Mouse (Mus musculus) hindbrain, embryonic 13.5 days (tissue): Measurements from ENCODE around the gene Il18. TPM values are rescaled to one million over a fixed set of nuclear protein-coding genes. Genes with fewer than 3 reads are reported as not detected.

Experiments
- ATAC-seq: fragments of 200-750 bp; cut with Nextera tagmentation; 2 replicates; pipeline ENCODE4 v1.8.0; 2017; ENCODE audit warnings: moderate TSS enrichment; ENCODE audit not compliant: low FRiP score
- H3K27ac ChIP-seq: fragments of 300-500 bp; sonication (generic); 2 replicates; pipeline ENCODE4 v1.5.1; 2015; ENCODE audit warnings: inconsistent platforms, mild to moderate bottlenecking, moderate library complexity
- H3K27me3 ChIP-seq: fragments of 300-500 bp; sonication (generic); 2 replicates; pipeline ENCODE4 v1.6.1; 2015; ENCODE audit warnings: mild to moderate bottlenecking, inconsistent platforms
- H3K36me3 ChIP-seq: fragments of 300-500 bp; sonication (generic); 2 replicates; pipeline ENCODE4 v1.6.1; 2015; ENCODE audit warnings: mild to moderate bottlenecking, inconsistent platforms
- H3K4me1 ChIP-seq: fragments of 300-500 bp; sonication (generic); replicated peaks from 2 replicates; pipeline ENCODE4 v1.6.1; 2015; ENCODE audit warnings: inconsistent platforms
- H3K4me2 ChIP-seq: fragments of 300-500 bp; sonication (generic); 2 replicates; pipeline ENCODE4 v1.6.1; 2015; ENCODE audit warnings: inconsistent platforms, mild to moderate bottlenecking, moderate library complexity
- H3K4me3 ChIP-seq: fragments of 300-500 bp; sonication (generic); 2 replicates; pipeline ENCODE4 v1.5.1; 2015; ENCODE audit warnings: mild to moderate bottlenecking, inconsistent platforms
- H3K9ac ChIP-seq: fragments of 300-500 bp; sonication (generic); 2 replicates; pipeline ENCODE4 v1.6.1; 2015; ENCODE audit warnings: mild to moderate bottlenecking, inconsistent platforms
- H3K9me3 ChIP-seq: fragments of 300-500 bp; sonication (generic); 2 replicates; pipeline ENCODE4 v1.6.1; 2016; ENCODE audit warnings: inconsistent platforms
- WGBS: fragments of 180-500 bp; shearing (Covaris S2); methylation state at CpG from one replicate; pipeline ENCODE4 v1.1.7; 2015; 5-methylcytosine and 5-hydroxymethylcytosine counted together
- polyA plus RNA-seq: library from polyadenylated mRNA; unstranded; fragments of >200 nt; fragmentation: Nextera tagmentation; extraction: Ambion mirVana; gene quantifications from 2 replicates; pipeline ENCODE4 v1.2.1, GENCODE M21; 2015

Il18 gene
- 17.3 and 17.9 TPM in 2 replicates for polyA plus RNA-seq

DNA sequence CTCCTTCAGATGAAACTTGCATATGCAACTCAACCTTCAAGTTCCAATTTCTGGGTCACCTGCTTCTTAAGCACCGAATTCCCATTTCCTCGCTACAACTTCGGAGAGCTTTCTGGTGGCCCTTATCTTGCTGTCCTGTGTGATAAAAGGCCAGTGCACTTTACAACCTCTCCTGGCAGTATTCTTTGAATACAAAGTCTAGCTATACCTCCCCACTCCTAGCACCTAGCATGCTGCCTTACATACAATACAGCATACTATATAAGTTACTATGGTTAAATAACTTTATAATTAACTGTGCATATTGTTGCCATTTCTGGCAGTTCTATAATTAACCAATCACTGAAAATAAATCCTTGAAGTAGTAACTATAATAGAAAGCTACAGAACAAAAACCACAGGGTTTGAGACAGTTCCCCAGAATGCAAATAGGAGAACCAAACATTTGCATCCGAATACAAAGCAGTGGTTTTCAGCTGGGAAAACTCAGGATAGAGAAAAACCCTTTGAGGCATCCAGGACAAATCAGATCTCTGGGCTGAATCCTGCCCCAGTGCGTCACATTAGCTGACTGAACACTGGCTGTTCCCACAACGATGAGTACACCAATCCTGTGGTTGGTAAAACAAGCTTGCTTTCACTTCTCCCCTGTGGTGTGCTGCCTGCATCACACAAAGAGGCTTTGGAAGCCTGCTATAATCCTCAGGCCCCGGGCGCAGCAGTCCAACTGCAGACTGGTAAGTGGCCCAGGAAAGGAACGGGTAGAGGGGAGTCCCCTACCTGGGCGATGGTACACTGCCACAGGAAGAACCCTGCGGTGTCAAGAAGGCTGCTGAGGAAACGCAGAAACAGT is at the start of gene Il18:
TSS of gene Il18 (plus strand) at position 587 of the 853 bp plus-strand sequence.
- 24% methylated on average over 12 of the region's 12 CpGs for WGBS
- peak; percentile 91 for ATAC-seq
- Histone ChIP-seq H3K27me3 (no peaks in the 10 kb centered on the region), H3K4me3 (peak within 1 kb of the TSS; percentile 24), H3K36me3 (no peaks in the 10 kb centered on the region), H3K4me2 (peak within 1 kb of the TSS; percentile 48), H3K27ac (peak within 1 kb of the TSS; percentile 83), H3K4me1 (peaks cover 15% of the 10 kb centered on the region; the same call in 1 of the 2 replicates), H3K9ac (peak within 1 kb of the TSS; percentile 56), H3K9me3 (no peaks in the 10 kb centered on the region)

DNA sequence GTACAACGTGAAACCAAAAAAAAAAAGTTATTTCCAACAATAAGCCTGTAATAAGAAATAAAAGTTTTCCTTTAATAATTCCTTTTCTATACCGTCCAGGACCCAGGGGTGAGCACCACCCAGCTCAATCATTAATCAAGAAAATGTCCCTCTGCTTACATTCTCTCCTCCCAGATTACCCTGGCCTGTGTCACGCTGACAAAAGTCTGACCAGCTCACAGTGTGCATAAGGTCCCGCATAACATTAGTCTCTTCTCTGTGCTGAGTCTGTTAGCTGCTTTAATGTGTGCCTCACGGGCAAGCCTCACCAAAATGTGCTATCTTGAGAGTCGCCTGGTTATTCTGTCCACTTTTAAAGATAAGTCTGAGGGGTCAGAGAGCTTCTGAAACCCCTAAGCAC is 49.2 kb upstream of the Il18 start:
- Histone ChIP-seq H3K9me3 (no peaks in the 10 kb centered on the region), H3K4me2 (no peak overlapping the region), H3K4me3 (no peak overlapping the region), H3K36me3 (no peaks in the 10 kb centered on the region), H3K4me1 (peaks cover 3% of the 10 kb centered on the region; the same call in 1 of the 2 replicates), H3K27ac (no peak overlapping the region), H3K9ac (no peak overlapping the region), H3K27me3 (no peaks in the 10 kb centered on the region)
- ATAC-seq: no peak
- WGBS: 47% methylated on average over 6 of the region's 6 CpGs

DNA sequence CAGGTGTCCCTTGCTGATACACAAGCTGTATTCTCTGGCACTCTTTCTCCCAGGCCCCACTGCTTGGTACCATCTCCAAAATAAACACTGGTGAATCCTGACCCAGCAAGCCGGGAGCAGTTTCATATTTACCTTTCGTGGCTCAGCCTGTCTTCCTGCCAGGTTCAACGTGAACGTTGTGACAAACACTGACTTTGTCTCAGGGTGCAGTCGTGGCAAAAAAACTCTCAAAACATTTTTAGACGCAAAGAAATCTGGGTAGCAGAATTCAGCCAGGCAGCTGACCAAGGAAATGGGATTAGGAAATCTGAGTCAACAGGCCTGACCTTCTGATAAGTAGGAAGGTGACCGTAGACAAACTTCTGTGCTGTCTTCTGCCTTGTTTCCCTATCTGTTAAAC is 47.1 kb upstream of the Il18 start:
- Histone ChIP-seq H3K4me1 (no peaks in the 10 kb centered on the region; the same call in 1 of the 2 replicates), H3K4me2 (no peak overlapping the region)

DNA sequence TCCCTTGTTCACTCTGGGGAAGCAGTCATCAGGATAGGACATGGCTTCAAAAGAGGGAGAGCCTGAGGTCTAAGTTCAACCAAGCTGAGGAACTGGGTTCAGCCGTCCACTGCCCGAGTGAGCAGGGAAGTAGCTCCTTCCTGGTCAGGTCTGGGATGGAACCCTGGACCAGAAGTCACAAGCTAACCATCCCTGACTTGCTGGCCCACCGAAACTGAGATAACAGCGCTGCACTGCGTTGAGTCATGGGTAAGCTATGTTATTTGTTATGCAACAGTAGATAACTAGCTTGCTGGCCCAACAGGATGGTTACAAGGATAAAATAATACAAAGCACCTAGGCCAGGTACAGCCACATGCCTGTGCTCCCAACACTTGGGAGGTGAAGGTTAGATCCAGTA is 39.2 kb upstream of the Il18 start:
- Histone ChIP-seq H3K4me3 (no peak overlapping the region), H3K4me1 (no peaks in the 10 kb centered on the region), H3K36me3 (no peaks in the 10 kb centered on the region), H3K27ac (no peak overlapping the region), H3K27me3 (no peaks in the 10 kb centered on the region), H3K9ac (no peak overlapping the region), H3K4me2 (no peak overlapping the region), H3K9me3 (no peaks in the 10 kb centered on the region)
- 95% methylated on average over 5 of the region's 5 CpGs for WGBS
- no peak for ATAC-seq

More for the DNA sequence above, 47.1 kb upstream of the Il18 start:
- Histone ChIP-seq H3K9me3 (no peaks in the 10 kb centered on the region), H3K27ac (no peak overlapping the region), H3K4me3 (no peak overlapping the region), H3K36me3 (no peaks in the 10 kb centered on the region), H3K27me3 (no peaks in the 10 kb centered on the region), H3K9ac (no peak overlapping the region)
- 86% methylated on average over 7 of the region's 7 CpGs for WGBS
- no peak for ATAC-seq

DNA sequence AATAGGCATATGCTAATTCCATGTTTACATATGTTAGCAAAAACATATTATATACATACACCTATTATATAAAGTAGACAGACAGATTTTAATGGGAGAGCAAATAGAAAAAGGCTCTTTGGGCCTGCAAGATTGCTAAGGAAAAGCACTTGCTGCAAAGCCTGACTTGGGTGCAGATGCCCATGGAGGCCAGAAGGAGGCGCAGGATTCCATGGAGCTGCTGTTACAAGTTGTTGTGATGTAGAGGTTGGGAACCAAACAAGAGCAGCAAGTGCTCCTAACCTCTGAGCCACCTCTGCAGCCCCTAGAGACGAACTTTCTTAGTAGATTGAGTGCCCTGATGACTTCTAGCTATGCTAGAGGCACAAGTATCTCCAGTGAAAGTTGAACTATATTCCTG is 35.8 kb upstream of the Il18 start:
- Histone ChIP-seq H3K9ac (no peak overlapping the region), H3K4me3 (no peak overlapping the region), H3K9me3 (no peaks in the 10 kb centered on the region), H3K27ac (no peak overlapping the region), H3K27me3 (no peaks in the 10 kb centered on the region), H3K4me1 (no peaks in the 10 kb centered on the region), H3K36me3 (peaks cover 10% of the 10 kb centered on the region), H3K4me2 (no peak overlapping the region)
- ATAC-seq: no peak
- WGBS: 13% methylated on average over 2 of the region's 2 CpGs

DNA sequence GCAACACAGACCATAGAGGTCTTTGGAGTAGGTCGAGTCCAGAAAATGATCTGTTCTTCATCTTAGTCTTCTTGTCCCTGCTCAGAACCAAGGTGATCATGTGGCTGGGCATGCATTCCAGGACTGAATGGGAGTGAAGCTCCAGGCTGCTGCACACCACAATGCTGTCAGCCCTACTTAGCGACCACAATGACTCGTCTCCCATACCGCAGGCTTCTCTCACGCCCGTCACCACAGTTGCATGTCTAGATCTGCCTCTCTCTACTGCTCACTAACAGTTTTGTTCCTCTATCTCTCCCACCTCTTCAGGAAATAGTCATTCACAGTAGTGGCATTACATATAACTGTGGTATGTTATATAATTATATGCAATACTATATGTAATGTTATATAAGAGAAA is 33.9 kb upstream of the Il18 start:
- Histone ChIP-seq H3K4me3 (no peak overlapping the region), H3K9ac (no peak overlapping the region), H3K9me3 (no peaks in the 10 kb centered on the region), H3K27ac (no peak overlapping the region), H3K27me3 (no peaks in the 10 kb centered on the region), H3K36me3 (peaks cover 20% of the 10 kb centered on the region), H3K4me1 (no peaks in the 10 kb centered on the region), H3K4me2 (no peak overlapping the region)
- WGBS: 88% methylated on average over 6 of the region's 6 CpGs
- ATAC-seq: no peak

DNA sequence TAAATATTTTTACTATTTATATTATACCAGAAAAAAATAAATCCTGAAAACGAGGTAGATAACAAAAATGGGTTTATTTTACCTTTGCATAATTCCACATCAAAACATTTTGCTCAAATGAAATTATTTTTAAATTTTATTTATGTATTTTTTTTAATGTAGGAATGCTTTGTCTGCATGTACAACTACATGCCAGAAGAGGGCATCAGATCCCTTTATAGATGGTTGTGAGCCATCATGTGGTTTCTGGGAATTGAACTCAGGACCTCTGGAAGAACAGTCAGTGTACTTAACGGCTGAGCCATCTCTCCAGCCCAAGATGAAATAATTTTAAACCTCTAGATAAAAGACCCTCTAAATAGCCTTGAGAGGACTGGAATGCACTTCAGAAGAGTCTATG is 33.1 kb upstream of the Il18 start:
- H3K4me3 ChIP-seq: no peak overlapping the region
- H3K4me1 ChIP-seq: peaks cover under 1% of the 10 kb centered on the region
- H3K27me3 ChIP-seq: no peaks in the 10 kb centered on the region
- ATAC-seq: no peak
- H3K36me3 ChIP-seq: peaks cover 20% of the 10 kb centered on the region
- no peak overlapping the region for H3K4me2 ChIP-seq
- H3K27ac ChIP-seq: no peak overlapping the region
- H3K9me3 ChIP-seq: no peaks in the 10 kb centered on the region
- H3K9ac ChIP-seq: no peak overlapping the region
- WGBS: 66% methylated on average over 2 of the region's 2 CpGs

DNA sequence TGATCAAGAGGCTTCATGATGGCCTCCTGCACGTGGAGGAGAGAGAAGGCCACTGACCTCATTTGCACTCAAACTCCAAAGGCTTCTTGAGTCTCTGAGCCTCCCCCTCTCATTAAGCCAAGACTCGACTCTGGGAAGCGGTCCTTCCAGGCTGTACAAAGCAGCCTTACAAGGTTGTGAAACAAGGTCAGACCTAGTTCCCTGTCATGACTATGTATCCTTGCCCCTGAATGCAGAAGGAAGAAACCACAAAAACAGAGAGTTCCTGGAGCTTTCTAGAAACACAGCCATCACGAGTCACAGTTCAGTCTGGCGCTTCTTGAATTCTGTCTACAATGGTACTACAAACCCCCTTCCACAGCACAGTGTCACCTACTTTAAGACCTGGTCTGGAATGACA is 32.1 kb upstream of the Il18 start:
- Histone ChIP-seq H3K36me3 (peaks cover 20% of the 10 kb centered on the region), H3K4me1 (peaks cover 11% of the 10 kb centered on the region), H3K27ac (no peak overlapping the region), H3K9ac (0 out of 2 replicates have a peak overlapping the region, but pooled peaks have one; percentile 8), H3K4me3 (no peak overlapping the region), H3K9me3 (no peaks in the 10 kb centered on the region), H3K4me2 (no peak overlapping the region), H3K27me3 (no peaks in the 10 kb centered on the region)
- 84% methylated on average over 5 of the region's 5 CpGs for WGBS
- no peak for ATAC-seq

DNA sequence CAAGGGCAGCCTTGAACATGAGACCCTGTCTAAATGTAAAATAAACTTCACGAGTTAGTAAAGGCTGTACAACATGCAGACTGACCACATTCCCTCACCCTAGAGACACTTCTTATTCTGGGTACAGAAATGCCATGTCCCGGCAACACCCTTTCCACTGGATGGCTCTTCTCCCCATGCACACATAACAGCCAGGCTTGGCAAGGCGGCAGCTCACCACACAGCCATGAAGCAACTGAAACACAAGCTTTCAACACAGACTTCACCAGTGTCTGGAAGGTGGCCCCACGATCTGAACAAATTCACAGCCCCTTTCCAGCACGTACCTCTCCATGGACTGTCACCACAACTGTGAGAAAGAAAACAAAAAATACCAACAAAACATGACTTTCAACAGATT is 29.7 kb upstream of the Il18 start:
- ATAC-seq: no peak

DNA sequence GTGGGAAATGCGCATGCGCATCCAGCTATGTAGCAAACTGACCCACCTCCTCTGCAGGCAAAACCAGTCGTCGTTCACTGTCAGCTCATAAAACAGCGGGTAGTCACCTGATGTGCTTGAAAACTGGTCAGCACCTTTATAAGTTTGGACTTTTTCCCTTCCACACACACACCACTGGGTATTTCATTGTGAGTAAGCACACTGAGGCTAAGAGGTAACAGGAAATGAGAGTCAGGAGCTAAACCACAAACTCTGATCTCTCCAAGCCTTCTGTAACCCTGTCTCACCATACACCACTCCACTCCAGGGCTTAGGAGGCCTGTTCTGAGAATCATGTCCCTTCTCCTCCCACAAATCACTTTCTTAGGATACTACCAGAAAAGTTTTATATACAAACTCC is 29.0 kb upstream of the Il18 start:
- Histone ChIP-seq H3K9me3 (no peaks in the 10 kb centered on the region), H3K4me1 (peaks cover 17% of the 10 kb centered on the region), H3K9ac (no peak overlapping the region; the same call in 1 of the 2 replicates), H3K27ac (no peak overlapping the region), H3K4me2 (no peak overlapping the region), H3K4me3 (no peak overlapping the region), H3K36me3 (peaks cover 20% of the 10 kb centered on the region), H3K27me3 (no peaks in the 10 kb centered on the region)
- ATAC-seq: no peak
- WGBS: 91% methylated on average over 5 of the region's 5 CpGs

More for the DNA sequence above, 29.7 kb upstream of the Il18 start:
- Histone ChIP-seq H3K4me2 (no peak overlapping the region), H3K9ac (no peak overlapping the region), H3K9me3 (no peaks in the 10 kb centered on the region), H3K4me1 (peaks cover 17% of the 10 kb centered on the region), H3K27ac (no peak overlapping the region), H3K4me3 (no peak overlapping the region), H3K36me3 (peaks cover 20% of the 10 kb centered on the region), H3K27me3 (no peaks in the 10 kb centered on the region)
- 90% methylated on average over 5 of the region's 5 CpGs for WGBS

DNA sequence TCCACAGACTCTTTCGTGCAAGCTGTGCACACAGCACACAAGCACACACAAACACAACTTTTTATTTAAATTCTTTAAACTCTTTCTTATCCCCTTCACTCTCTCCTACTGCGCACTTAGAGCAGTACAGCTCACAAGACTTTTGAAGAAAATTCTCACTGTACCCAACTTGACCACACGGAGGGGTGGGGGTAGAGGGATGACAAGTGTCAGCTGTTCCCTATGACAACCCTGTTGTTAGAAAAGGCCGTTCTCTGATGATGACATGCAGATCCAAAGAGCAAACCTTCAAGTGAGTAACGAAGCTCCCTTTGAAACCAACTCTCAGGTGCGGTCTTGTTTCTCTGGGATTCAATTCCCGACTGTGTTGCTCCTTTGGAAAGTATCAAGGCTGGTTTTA is 26.8 kb upstream of the Il18 start:
- H3K9me3 ChIP-seq: no peaks in the 10 kb centered on the region
- H3K36me3 ChIP-seq: peaks cover 10% of the 10 kb centered on the region
- peak overlapping the region; percentile 68 for H3K4me3 ChIP-seq
- H3K27me3 ChIP-seq: no peaks in the 10 kb centered on the region
- peak; percentile 23; the same call in 1 of the 2 replicates for ATAC-seq
- peak overlapping the region; percentile 62 for H3K4me2 ChIP-seq
- H3K4me1 ChIP-seq: peaks cover 17% of the 10 kb centered on the region
- peak overlapping the region; percentile 77 for H3K9ac ChIP-seq
- 48% methylated on average over 7 of the region's 7 CpGs for WGBS
- H3K27ac ChIP-seq: no peak overlapping the region

DNA sequence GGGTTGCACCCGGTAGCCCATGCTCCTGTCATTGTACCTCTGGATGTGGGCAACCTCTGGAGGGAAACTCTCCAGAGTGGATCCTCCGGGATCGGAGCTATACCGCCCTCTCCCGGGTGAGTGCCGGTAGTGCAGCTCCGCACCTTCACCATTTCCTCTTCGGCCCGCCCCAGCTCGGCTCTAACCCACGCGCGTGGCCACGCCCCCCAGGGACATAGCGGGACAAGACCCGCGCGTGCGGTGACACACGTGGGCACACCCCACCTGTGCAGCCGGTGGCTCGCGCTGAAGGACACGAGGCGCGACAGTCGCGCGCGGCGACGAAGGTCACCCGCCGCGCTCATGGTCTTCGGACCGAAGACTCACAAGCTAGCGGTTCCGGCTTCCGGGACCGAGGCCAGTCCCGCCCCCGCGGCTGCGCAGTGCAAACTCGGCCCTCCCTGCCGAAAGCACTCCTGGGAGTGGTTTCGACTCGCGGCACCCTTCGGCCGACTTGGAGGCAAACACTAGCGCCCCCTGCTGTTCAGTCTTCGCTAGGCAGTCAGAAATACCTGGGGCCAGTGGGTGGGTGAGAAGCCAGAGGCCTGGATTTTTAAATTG is 26.2 kb upstream of the Il18 start, which contains the start of gene Pts:
TSS of gene Pts (minus strand) at position 432 of the 600 bp plus-strand sequence.
- peaks cover 17% of the 10 kb centered on the region for H3K4me1 ChIP-seq
- peak within 1 kb of the TSS; percentile 89 for H3K27ac ChIP-seq
- peaks cover 10% of the 10 kb centered on the region for H3K36me3 ChIP-seq
- peak; percentile 99 for ATAC-seq
- peak within 1 kb of the TSS; percentile 62 for H3K4me2 ChIP-seq
- H3K9ac ChIP-seq: peak within 1 kb of the TSS; percentile 77
- H3K27me3 ChIP-seq: no peaks in the 10 kb centered on the region
- no peaks in the 10 kb centered on the region for H3K9me3 ChIP-seq
- H3K4me3 ChIP-seq: peak within 1 kb of the TSS; percentile 68
- under 1% methylated on average over 54 of the region's 54 CpGs for WGBS
